Mouse (Mus musculus) MEL (cell line): ENCODE data around the gene Pycard. TPM values are rescaled to one million over a fixed set of nuclear protein-coding genes. Genes with fewer than 3 reads are reported as not detected.

ENCODE experiments used
- DNase-seq: peaks from one replicate; pipeline ENCODE4 v3.0.0; 2011; ENCODE audit warnings: low read depth, low spot score
- H3K27ac ChIP-seq: 2 replicates; pipeline ENCODE4 v1.5.1; 2012; ENCODE audit warnings: low read depth, mild to moderate bottlenecking, control low read depth, low read length, moderate library complexity; ENCODE audit not compliant: control insufficient read depth
- H3K27me3 ChIP-seq, 2 experiments: fragments of 150-350 bp in 1 of 2; sonication (generic) in 1 of 2; 2 replicates each; pipeline ENCODE4 v1.6.1; 2012; ENCODE audit warnings: low read length in 2 of 2, mild to moderate bottlenecking in 2 of 2, improper control_type of control experiment in 1 of 2, moderate library complexity in 1 of 2; ENCODE audit not compliant: insufficient read depth in 2 of 2, control insufficient read depth in 1 of 2
- H3K36me3 ChIP-seq, 2 experiments: 2 replicates each; pipeline ENCODE4 v1.6.1; 2012 to 2014; ENCODE audit warnings: low read length in 2 of 2, improper control_type of control experiment in 1 of 2, inconsistent platforms in 1 of 2, mild to moderate bottlenecking in 1 of 2; ENCODE audit not compliant: insufficient read depth in 2 of 2, control insufficient read depth in 1 of 2
- H3K4me1 ChIP-seq, 2 experiments: fragments of 150-350 bp in 1 of 2; sonication (generic) in 1 of 2; 2 replicates each; pipeline ENCODE4 v1.6.1; 2012; ENCODE audit warnings: low read length in 2 of 2, improper control_type of control experiment in 1 of 2, mild to moderate bottlenecking in 1 of 2; ENCODE audit not compliant: insufficient read depth in 2 of 2, control insufficient read depth in 1 of 2
- H3K4me3 ChIP-seq, 2 experiments: fragments of 150-350 bp in 1 of 2; sonication (generic) in 1 of 2; 2 replicates each; pipeline ENCODE4 v1.5.1; 2012; ENCODE audit warnings: low read depth in 2 of 2, low read length in 2 of 2, mild to moderate bottlenecking in 2 of 2, moderate library complexity in 2 of 2, control low read depth in 1 of 2, improper control_type of control experiment in 1 of 2; ENCODE audit not compliant: control insufficient read depth in 1 of 2, insufficient read depth in 1 of 2
- H3K79me2 ChIP-seq: 2 replicates; pipeline ENCODE4 v1.6.1; 2012; ENCODE audit warnings: mild to moderate bottlenecking, low read length, moderate library complexity; ENCODE audit not compliant: control insufficient read depth, poor library complexity, insufficient read depth
- H3K9ac ChIP-seq: 2 replicates; pipeline ENCODE4 v1.6.1; 2012; ENCODE audit warnings: low read depth, mild to moderate bottlenecking, control low read depth, low read length, moderate library complexity; ENCODE audit not compliant: control insufficient read depth, poor library complexity, severe bottlenecking
- H3K9me3 ChIP-seq: fragments of 150-350 bp; sonication (generic); replicated peaks from 2 replicates; pipeline ENCODE4 v1.6.1; 2012; ENCODE audit warnings: mild to moderate bottlenecking, low read length, improper control_type of control experiment, moderate library complexity; ENCODE audit not compliant: insufficient read depth
- BHLHE40 ChIP-seq: IDR thresholded peaks from 2 replicates; pipeline ENCODE4 v1.6.1; 2012; ENCODE audit warnings: low read depth, mild to moderate bottlenecking, inconsistent platforms, low read length, improper control_type of control experiment, borderline replicate concordance
- CHD2 ChIP-seq: IDR thresholded peaks from 2 replicates; pipeline ENCODE4 v1.6.1; 2011; ENCODE audit warnings: low read length, improper control_type of control experiment
- CTCF ChIP-seq, 3 experiments: IDR thresholded peaks in 2 of 3; conservative IDR thresholded peaks in 1 of 3; 2 replicates each; pipeline ENCODE4 v1.5.1; 2011 to 2012; ENCODE audit warnings: low read length in 3 of 3, low read depth in 2 of 3, mild to moderate bottlenecking in 2 of 3, improper control_type of control experiment in 1 of 3, inconsistent platforms in 1 of 3, mixed read lengths in 1 of 3, moderate library complexity in 1 of 3; ENCODE audit not compliant: control insufficient read depth in 1 of 3, insufficient read depth in 1 of 3, poor library complexity in 1 of 3, severe bottlenecking in 1 of 3
- E2F4 ChIP-seq: IDR thresholded peaks from 2 replicates; pipeline ENCODE4 v1.6.1; 2011; ENCODE audit warnings: low read depth, low read length, improper control_type of control experiment, borderline replicate concordance
- EP300 ChIP-seq, 2 experiments: IDR thresholded peaks; 2 replicates each; pipeline ENCODE4 v1.6.1; 2011; ENCODE audit warnings: improper control_type of control experiment in 2 of 2, low read length in 2 of 2, low read depth in 1 of 2, mild to moderate bottlenecking in 1 of 2
- GABPA ChIP-seq: IDR thresholded peaks from 2 replicates; pipeline ENCODE4 v1.6.1; 2012; ENCODE audit warnings: low read depth, mild to moderate bottlenecking, inconsistent platforms, low read length, improper control_type of control experiment, moderate library complexity
- HCFC1 ChIP-seq: IDR thresholded peaks from 2 replicates; pipeline ENCODE4 v1.6.1; 2012; ENCODE audit warnings: low read depth, mild to moderate bottlenecking, inconsistent platforms, low read length, improper control_type of control experiment, moderate library complexity
- MAFK ChIP-seq: IDR thresholded peaks from 2 replicates; pipeline ENCODE4 v1.6.1; 2011; ENCODE audit warnings: low read depth, mild to moderate bottlenecking, low read length, improper control_type of control experiment, borderline replicate concordance
- MEF2A ChIP-seq: IDR thresholded peaks from 2 replicates; pipeline ENCODE4 v1.6.1; 2014; ENCODE audit warnings: low read depth, mild to moderate bottlenecking, inconsistent platforms, low read length, improper control_type of control experiment; ENCODE audit not compliant: poor library complexity, insufficient replicate concordance, severe bottlenecking; ENCODE audit errors: extremely low read depth
- MYB ChIP-seq: IDR thresholded peaks from 2 replicates; pipeline ENCODE4 v1.6.1; 2011; ENCODE audit warnings: mild to moderate bottlenecking, low read depth, low read length, improper control_type of control experiment
- MYC ChIP-seq: IDR thresholded peaks from 2 replicates; pipeline ENCODE4 v1.6.1; 2011; ENCODE audit warnings: low read depth, mild to moderate bottlenecking, low read length, improper control_type of control experiment, moderate library complexity
- NRF1 ChIP-seq: IDR thresholded peaks from 2 replicates; pipeline ENCODE4 v1.6.1; 2014; ENCODE audit warnings: low read depth, mild to moderate bottlenecking, inconsistent platforms, low read length, improper control_type of control experiment, moderate library complexity; ENCODE audit not compliant: poor library complexity, insufficient read depth, severe bottlenecking
- POLR2A ChIP-seq, 2 experiments: IDR thresholded peaks; 2 replicates each; pipeline ENCODE4 v1.6.1; 2011 to 2012; ENCODE audit warnings: low read length in 2 of 2, mild to moderate bottlenecking in 2 of 2, control low read depth in 1 of 2, improper control_type of control experiment in 1 of 2, low read depth in 1 of 2, moderate library complexity in 1 of 2; ENCODE audit not compliant: control insufficient read depth in 1 of 2, insufficient read depth in 1 of 2, poor library complexity in 1 of 2
- POLR2AphosphoS2 ChIP-seq: IDR thresholded peaks from 2 replicates; pipeline ENCODE4 v1.6.1; 2011; ENCODE audit warnings: low read length, improper control_type of control experiment
- RCOR1 ChIP-seq: IDR thresholded peaks from 2 replicates; pipeline ENCODE4 v1.6.1; 2012; ENCODE audit warnings: low read depth, mild to moderate bottlenecking, inconsistent platforms, low read length, improper control_type of control experiment
- SMC3 ChIP-seq: IDR thresholded peaks from 2 replicates; pipeline ENCODE4 v1.6.1; 2011; ENCODE audit warnings: low read depth, low read length, improper control_type of control experiment
- UBTF ChIP-seq: IDR thresholded peaks from 2 replicates; pipeline ENCODE4 v1.6.1; 2012; ENCODE audit warnings: low read depth, mild to moderate bottlenecking, inconsistent platforms, low read length, improper control_type of control experiment, moderate library complexity, borderline replicate concordance; ENCODE audit not compliant: insufficient read depth
- USF1 ChIP-seq: IDR thresholded peaks from 2 replicates; pipeline ENCODE4 v1.6.1; 2014; ENCODE audit warnings: low read depth, mild to moderate bottlenecking, inconsistent platforms, low read length, improper control_type of control experiment, moderate library complexity
- USF2 ChIP-seq, 2 experiments: IDR thresholded peaks; 2 replicates each; pipeline ENCODE4 v1.6.1; 2011 to 2012; ENCODE audit warnings: improper control_type of control experiment in 2 of 2, low read length in 2 of 2, borderline replicate concordance in 1 of 2, inconsistent platforms in 1 of 2, low read depth in 1 of 2, mild to moderate bottlenecking in 1 of 2; ENCODE audit not compliant: insufficient read depth in 1 of 2
- ZC3H11A ChIP-seq: IDR thresholded peaks from 2 replicates; pipeline ENCODE4 v1.6.1; 2012; ENCODE audit warnings: low read depth, mild to moderate bottlenecking, inconsistent platforms, low read length, improper control_type of control experiment
- polyA plus RNA-seq, 2 experiments: library from polyadenylated mRNA; stranded (reverse) in 1 of 2; unstranded in 1 of 2; fragments of >175 nt in 1 of 2; fragments of >200 nt in 1 of 2; gene quantifications; 2 replicates each; pipeline versions ENCODE4 v1.2.1 to v1.2.4; 2012; ENCODE audit warnings: low replicate concordance in 2 of 2, low read depth in 1 of 2; ENCODE audit not compliant: insufficient read length in 2 of 2, insufficient read depth in 1 of 2, missing spikeins in 1 of 2
- total RNA-seq: library from RNA; depleted of rRNA; stranded (reverse); fragments of 300-350 nt; gene quantifications from 2 replicates; pipeline ENCODE4 v1.2.3, GENCODE M21; 2012

Pycard gene
- total and polyA plus RNA-seq, 3 experiments = 0.12 to 0.24 TPM; not detected in 1

DNA sequence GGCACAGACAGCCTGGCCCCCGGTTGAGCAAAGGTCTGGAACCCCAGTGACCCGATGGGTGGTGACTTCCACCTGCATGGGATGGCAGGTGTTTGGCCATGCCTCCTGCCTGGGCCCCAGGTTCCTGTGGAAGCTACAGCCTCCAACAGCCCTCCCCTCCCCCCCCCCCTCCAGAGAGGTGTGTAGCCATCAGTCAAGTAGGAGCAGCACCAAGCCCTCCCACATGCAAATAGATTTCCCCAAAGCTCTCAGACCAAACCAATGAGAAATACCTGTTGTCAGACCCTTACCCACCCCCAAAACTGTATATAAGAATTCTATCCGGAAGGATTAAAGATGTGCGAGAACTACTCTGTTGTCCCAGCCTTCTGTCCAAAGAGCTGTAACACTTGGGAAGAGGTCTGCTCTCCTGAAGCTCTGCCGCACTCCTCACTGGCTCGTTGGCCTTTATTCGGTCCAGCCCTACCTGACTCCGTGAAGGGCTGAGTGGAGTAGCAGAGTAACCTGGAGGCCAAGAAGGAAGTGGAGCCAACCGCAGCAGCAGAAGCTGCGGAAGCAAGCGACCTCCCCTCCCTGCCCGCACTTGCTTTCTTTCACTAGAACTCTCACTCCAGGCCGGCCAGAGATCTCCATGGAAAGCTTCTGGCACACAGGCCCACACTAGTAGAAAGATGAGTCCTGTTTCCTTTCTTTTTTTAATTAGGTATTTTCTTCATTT lies 40.6 kb downstream of the Pycard start:
- Histone ChIP-seq H3K36me3 (no peaks in the 10 kb centered on the region), H3K9me3 (no peaks in the 10 kb centered on the region), H3K27ac (no peak overlapping the region), H3K79me2 (no peaks in the 10 kb centered on the region), H3K4me3 (no peak overlapping the region), H3K9ac (no peak overlapping the region)
- no peak for DNase-seq
- TF ChIP-seq SMC3 = no peak
- no peak for TF ChIP-seq BHLHE40
- no peak for TF ChIP-seq MAFK
- TF ChIP-seq MYB = no peak
- no peak for TF ChIP-seq GABPA
- no peak for TF ChIP-seq NRF1
- no peak for TF ChIP-seq CTCF (IDR thresholded peaks at IDR 0.05 in 2 of 3, conservative IDR thresholded peaks at IDR 0.05 in 1 of 3; ENCODE audit: control insufficient read depth in 1 of 3, insufficient read depth in 1 of 3, low read depth in 2 of 3, low read length in 3 of 3, poor library complexity in 1 of 3, severe bottlenecking in 1 of 3)
- TF ChIP-seq UBTF = no peak
- no peak for TF ChIP-seq USF2 (IDR thresholded peaks at IDR 0.05; ENCODE audit: borderline replicate concordance in 1 of 2, insufficient read depth in 1 of 2, low read depth in 1 of 2, low read length in 2 of 2)
- TF ChIP-seq EP300 (IDR thresholded peaks at IDR 0.05; ENCODE audit: low read depth in 1 of 2, low read length in 2 of 2) = no peak
- TF ChIP-seq E2F4 = no peak
- no peak for TF ChIP-seq USF1
- TF ChIP-seq POLR2AphosphoS2 = no peak
- TF ChIP-seq CHD2 = no peak
- TF ChIP-seq, all 39 proteins: peak for 0
- H3K4me1 ChIP-seq = no peaks in the 10 kb centered on the region
- H3K27me3 ChIP-seq = peaks cover 24 to 26% of the 10 kb centered on the region in 2 experiments

DNA sequence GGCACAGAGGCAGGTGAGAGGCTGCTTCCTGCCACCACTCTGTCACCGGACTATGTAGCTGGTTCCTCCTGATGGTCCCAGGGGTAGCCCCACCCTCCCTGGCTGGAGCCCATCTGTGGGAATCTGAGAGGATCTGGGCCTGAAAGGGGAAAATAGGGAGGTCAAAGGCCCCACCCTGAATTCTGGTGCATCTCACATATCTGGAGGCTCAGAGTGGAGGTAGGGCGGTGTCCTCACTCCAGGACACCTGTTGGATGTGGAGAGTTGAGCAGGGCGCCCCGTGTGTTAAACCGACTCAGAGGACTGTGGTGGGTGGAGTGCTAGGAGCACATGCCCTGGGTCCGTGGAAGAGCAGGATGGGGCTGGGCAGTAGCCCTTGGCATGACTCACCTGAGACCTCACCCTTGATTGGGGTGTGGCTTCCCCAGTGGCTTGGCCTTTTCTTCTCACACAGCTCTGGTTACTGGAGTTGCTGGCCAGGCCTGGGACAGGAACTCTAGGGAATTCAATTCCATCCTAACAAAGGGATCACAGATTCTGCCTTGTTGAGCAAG lies 47.1 kb downstream of the Pycard start, which contains the start of gene Prss36:
Gene Prss36, minus strand, starts transcription at position 256 of the 554 bp plus-strand sequence.
- Histone ChIP-seq H3K36me3 (no peaks in the 10 kb centered on the region), H3K27me3 (peaks cover 17 to 19% of the 10 kb centered on the region in 2 experiments)

More for the DNA sequence above, 47.1 kb downstream of the Pycard start, which contains the start of gene Prss36:
- TF ChIP-seq CTCF (IDR thresholded peaks at IDR 0.05 in 2 of 3, conservative IDR thresholded peaks at IDR 0.05 in 1 of 3; ENCODE audit: control insufficient read depth in 1 of 3, insufficient read depth in 1 of 3, low read depth in 2 of 3, low read length in 3 of 3, poor library complexity in 1 of 3, severe bottlenecking in 1 of 3) = no peak
- TF ChIP-seq MAFK = no peak
- no peak for TF ChIP-seq E2F4
- no peak for TF ChIP-seq ZC3H11A
- TF ChIP-seq UBTF = no peak
- no peak for TF ChIP-seq MEF2A
- no peak for TF ChIP-seq RCOR1
- no peak for TF ChIP-seq POLR2A (IDR thresholded peaks at IDR 0.05; ENCODE audit: control insufficient read depth in 1 of 2, insufficient read depth in 1 of 2, low read depth in 1 of 2, low read length in 2 of 2, poor library complexity in 1 of 2)
- no peak for TF ChIP-seq HCFC1
- TF ChIP-seq MYC = no peak
- TF ChIP-seq, all 39 proteins: peak for 0
- no peaks in the 10 kb centered on the region for H3K79me2 ChIP-seq
- no peak within 1 kb of the TSS for H3K9ac ChIP-seq
- no peak for DNase-seq
- H3K27ac ChIP-seq = no peak within 1 kb of the TSS
- H3K4me3 ChIP-seq = no peak within 1 kb of the TSS
- no peaks in the 10 kb centered on the region for H3K4me1 ChIP-seq
- no peaks in the 10 kb centered on the region for H3K9me3 ChIP-seq
